Mouse (Mus musculus) yolk sac, embryonic 10.5 days (tissue): ENCODE data around the gene Actl6a.
"Not testable (repeated sequence)": the region's sequence is repeated elsewhere in the genome, so short reads cannot be mapped to it uniquely, and the experiment has no call there.

Source experiments
- DNase-seq: peaks from one replicate; pipeline ENCODE4 v3.0.0-alpha.2; 2017; ENCODE audit warnings: low spot score

The Actl6a gene

GRCm38 (mm10) chr3:32694737-32695582, 11.1 kb upstream of the Actl6a start:
- DNase-seq: peak; percentile 40

DNA sequence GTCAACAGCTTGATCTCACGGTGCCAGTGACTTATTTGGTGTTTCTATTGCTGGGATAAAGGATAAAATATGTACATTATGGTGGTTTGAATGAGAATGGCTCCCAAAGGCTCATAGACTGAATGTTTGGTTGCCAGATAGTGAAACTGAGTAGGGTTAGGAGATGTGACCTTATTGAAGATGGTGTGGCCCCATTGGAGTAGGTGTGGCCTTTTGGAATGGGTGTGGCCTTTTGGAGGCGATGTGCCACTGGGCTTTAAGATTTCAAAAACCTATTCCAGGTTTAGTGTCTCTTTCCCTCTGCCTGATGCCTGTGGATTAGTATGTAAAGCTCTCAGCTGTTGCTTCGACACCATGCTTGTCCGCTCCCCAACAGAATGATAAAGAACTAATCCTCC, 10.5 kb upstream of the Actl6a start:
- DNase-seq: no peak

DNA sequence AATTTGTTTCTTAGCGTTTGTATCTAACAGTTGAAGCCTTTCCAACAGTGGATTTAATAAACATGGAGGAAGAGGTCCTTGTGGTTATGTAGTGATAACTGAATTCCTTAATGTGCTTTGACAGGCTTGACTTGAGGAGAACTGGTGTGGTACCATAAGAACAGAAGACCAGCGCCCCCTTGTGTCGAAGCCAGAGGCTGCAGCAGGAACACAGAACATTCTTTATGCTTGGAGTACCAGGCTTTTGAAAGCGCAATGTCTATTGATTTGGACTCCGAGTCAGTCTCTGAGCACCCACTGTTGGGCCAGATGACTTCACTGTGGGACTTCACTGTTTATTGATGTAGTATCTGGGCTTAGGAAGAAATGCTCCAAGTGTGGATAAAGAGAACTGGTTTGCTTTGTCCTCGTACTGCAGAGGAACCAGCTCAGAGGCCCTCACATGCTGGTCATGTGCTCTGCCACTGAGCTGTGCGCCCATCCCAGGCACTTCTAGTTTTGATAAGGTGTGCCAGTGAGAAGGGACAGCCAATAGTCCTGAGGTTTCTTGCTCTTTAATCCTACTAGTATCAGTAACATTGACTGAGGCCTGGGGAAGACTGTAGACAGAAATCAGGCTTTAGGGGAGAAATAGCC, 7.8 kb upstream of the Actl6a start:
- DNase-seq: peak; percentile 71

DNA sequence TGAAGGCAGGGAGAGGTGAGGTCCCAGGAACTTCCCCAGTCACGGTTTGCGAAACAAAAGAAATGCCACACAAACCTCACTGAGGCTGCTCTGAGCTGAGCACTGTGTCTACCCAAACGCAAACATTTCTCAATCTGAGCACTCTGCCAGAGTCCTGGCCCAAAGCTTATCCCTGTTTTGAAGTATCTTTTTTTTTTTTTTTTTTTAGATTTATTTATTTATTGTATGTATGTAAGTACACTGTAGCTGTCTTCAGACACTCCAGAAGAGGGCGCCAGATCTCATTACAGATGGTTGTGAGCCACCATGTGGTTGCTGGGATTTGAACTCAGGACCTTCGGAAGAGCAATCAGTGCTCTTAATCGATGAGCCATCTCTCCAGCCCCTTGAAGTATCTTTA, 2.1 kb upstream of the Actl6a start:
- DNase-seq: not testable (repeated sequence)

DNA sequence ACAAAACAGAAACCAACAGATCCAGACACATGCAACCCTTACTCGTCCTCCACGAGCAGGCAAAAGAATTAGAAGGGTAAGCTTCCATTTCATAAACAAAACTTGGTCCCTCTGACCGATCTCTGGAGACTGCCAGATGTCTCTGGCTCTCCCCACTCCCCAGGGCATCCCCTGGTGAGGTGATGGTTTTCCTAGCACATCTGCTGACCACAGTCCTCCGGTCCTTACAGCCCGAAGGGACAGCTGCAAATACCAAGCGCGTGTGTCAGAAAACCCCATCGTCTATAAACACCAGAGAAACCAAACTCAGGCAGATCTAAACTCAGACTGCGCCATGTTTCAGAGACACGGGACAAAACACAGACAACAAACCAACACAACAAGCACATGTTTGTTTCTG, 1.5 kb upstream of the Actl6a start:
- not testable (repeated sequence) for DNase-seq

DNA sequence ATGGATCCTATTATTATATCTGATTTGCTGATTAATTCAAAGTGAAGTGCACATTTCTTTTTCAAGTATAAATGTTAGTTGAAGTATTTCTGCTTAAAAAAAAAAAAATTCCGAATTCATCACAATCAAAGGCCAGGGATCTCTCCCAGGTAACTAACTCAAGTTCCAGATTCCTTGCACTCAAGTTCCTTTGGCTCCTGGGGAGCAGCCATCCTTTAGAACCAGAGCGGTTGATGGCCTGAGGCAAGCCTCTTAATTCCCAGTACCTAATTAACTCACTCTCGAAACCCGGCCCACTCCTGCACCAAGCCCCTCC, 1.9 kb downstream of the Actl6a start:
- no peak for DNase-seq

GRCm38 (mm10) chr3:32708368-32709231, 2.5 kb downstream of the Actl6a start:
- peak; percentile 100 for DNase-seq

GRCm38 (mm10) chr3:32709388-32709787, 3.3 kb downstream of the Actl6a start:
- no peak for DNase-seq

DNA sequence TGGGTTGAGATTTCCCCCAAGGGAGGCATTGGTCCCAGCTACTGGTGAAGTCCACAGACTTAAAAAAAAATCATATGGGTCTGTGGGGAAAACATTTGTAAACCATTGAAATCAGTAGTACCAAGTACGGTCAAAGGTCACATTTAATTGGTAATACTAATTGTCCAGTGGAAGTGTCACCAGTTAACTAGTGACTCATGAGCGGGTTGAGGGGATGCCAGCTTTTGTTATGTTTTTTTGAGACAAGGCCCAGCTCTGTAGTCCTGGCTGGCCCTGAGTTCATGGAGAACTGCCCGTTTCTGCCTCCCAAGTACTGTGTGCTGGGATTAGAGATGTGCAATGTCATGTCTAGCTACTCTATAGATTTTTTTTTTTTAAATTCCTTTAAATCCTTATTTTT, 7.6 kb downstream of the Actl6a start:
- DNase-seq: no peak

DNA sequence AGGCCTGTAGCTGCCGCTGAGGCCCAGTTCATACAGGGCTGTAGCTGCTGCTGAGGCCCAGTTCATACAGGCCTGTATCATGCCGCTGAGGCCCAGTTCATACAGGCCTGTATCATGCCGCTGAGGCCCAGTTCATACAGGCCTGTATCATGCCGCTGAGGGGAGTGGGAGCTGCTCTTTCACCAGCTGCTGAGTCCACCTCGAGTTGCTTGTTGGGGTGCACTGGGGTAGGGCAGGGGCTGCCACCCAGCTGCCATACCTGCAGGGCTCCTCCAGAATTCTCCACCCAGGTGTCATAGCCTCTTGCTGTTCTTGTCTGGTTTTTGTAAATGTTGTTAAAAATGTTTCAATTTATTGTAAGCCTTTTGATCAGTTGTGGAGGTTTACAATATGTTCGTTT, 11.3 kb downstream of the Actl6a start:
- DNase-seq: not testable (repeated sequence)

DNA sequence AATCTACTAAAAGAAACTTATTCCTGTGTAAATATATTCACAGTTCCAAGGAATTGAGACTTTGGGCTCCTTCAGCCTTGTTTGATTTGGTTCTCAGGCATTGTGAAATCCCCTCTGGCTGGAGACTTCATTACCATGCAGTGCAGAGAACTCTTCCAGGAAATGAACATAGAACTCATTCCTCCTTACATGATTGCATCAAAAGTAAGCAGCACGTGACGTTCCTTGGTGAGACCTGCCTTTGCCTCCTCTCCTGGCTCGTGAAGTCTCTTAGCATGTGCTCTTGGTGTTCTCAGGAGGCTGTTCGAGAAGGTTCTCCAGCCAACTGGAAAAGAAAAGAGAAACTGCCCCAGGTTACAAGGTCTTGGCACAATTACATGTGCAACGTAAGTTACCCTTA, 12.2 kb downstream of the Actl6a start:
- peak; percentile 68 for DNase-seq

DNA sequence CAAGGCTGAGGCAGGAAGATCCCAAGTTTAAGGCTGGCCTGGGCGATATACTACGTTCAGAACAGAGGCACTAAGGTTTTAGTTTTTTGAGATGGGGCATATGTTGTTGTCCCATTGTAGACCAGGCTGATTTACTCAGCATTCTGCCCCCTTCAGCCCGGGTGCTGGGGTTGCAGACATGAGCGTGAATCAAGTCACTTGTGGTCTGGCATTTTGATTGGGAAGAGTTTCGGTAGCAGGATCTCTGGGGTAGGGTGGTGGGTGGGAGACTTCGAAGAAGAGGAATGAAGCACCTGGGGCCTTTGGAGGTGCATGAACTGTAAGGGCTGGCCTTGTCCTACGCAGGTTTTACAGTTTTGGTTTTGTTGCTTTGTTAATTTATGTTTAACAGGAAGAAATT, 18.1 kb downstream of the Actl6a start:
- no peak for DNase-seq

GRCm38 (mm10) chr3:32725951-32726350, 19.9 kb downstream of the Actl6a start:
- DNase-seq: no peak

GRCm38 (mm10) chr3:32727861-32728260, 21.8 kb downstream of the Actl6a start:
- DNase-seq: no peak

DNA sequence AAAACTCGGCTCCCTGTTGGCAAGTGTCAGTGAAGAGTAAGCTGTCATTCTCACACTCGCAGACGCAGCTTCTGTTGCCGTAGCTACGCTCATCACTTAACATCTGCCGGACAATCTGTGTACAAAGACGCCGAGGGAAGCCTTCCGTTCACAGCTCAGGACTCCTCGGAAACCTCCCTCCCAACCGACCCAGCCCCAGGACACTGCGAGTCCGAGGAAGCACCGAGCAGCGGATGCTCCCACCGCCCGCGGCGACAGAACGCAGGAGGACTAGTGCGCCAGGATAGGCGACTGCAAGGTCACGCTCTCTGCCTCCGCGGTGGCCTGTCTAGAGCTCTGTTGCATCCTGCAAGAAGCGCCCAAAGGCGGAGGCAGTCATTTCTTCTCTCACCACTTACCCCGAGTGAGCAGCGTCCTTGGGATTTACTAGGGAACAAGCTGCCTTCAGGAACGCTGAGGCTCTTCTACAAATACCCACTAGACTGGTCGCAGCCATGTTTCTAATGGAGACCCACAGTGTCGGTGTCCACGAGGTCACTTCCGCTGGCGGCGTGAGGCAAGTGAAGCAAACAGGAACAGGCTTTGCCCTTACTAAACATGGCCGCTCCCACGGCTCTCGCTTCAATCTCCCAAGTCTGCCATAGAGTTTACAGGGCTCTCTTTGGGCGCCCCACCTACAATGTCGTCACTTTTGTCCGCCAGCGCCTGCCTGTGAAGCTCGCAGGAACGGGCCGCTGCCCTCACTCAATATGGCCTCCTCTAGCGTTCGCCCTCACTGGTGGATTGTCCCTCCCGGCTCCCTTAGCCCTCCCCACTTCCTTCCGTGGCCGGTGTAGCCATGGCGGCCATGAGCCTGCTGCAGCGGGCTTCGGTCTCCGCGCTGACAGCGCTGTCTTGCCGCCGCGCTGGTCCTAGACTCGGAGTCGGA, 30.4 kb downstream of the Actl6a start, which contains the start of gene Ndufb5:
Gene Ndufb5, plus strand, starts transcription at position 747 of the 928 bp plus-strand sequence.
- DNase-seq: peak; percentile 98

DNA sequence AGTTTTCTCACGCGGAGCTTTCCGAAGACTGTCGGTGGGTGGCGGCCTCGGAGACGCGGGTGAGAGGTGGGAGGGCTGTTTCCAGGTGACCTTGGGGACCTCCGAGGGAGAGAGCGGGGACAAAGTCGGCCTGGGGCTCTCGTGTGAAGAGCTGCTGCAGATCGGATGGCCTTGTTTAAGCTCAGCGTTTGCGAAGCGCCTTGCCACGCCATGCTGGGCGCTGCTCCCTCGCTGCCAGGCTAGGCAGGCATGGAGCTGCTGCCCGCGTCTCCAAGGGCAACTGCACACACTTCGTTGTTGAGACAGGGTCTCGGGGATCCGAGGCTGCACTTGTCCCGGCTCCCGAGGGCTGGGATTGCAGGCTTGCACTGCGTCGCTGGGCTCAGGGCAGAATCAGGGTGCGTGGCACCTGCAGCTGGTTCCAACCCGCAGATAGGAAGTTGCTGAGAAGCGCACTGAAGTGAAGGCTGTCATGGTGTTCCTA, 31.1 kb downstream of the Actl6a start, which contains the start of gene Mrpl47:
Gene Mrpl47, minus strand, starts transcription at position 434 of the 484 bp plus-strand sequence.
- no peak for DNase-seq

DNA sequence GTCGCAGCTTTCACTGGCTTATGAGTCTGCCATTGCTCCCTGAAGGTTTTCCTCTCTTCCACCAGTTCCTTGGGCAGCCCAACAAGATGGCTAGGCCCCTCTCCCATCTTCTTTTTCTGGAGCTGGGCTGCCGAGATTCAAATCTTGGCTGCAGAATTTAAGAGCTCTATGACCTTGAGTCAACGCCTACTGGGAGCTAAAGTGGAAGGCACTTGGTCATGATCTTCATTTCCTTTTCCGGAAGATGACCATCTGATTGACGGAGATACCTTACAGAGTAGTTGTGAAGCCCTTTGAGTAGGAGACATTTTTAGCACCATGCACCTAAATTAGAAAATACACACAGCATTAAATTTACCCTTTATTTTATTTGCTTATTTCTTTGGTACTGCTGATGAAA, 32.5 kb downstream of the Actl6a start:
- no peak for DNase-seq

- DNase-seq: no peak
Observed at GRCm38 (mm10) chr3:32742276-32742780, 36.2 kb downstream of the Actl6a start.

GRCm38 (mm10) chr3:32745001-32745400, 38.9 kb downstream of the Actl6a start:
- no peak for DNase-seq

DNA sequence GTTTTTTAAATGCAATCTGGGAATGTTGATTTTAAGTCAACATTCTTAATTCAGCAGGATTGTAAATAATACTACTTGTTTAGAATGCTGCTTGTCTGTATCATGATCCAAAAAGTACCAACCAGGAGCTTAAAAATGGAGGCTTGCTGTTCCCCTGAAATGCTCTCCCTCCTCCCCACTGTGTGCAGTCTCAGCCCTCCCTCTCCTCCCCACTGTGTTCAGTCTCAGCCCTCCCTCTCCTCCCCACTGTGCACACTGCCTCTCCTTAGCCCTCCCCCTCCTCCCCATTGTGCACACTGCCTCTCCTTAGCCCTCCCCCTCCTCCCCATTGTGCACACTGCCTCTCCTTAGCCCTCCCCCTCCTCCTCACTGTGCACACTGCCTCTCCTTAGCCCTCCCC, 39.3 kb downstream of the Actl6a start:
- DNase-seq: not testable (repeated sequence)

- DNase-seq: no peak
Observed at GRCm38 (mm10) chr3:32748384-32748783, 42.3 kb downstream of the Actl6a start.
